Mouse (Mus musculus) liver, adult 2 months (tissue): ENCODE data around the gene Nphp4. TPM values are rescaled to one million over a fixed set of nuclear protein-coding genes. Genes with fewer than 3 reads are reported as not detected.

Experiments used
- DNase-seq: peaks from one replicate; pipeline ENCODE4 v3.0.0-alpha.2; 2011; ENCODE audit warnings: low read depth, low spot score; ENCODE audit errors: extremely low read depth
- H3K27ac ChIP-seq: fragments of 200-500 bp; replicated peaks from 2 replicates; pipeline ENCODE4 v1.5.1; 2012; ENCODE audit warnings: low read depth, mild to moderate bottlenecking, control low read depth, inconsistent platforms, low read length; ENCODE audit not compliant: insufficient read depth
- H3K27me3 ChIP-seq: fragments of 200-500 bp; 2 replicates; pipeline ENCODE4 v1.6.1; 2012; ENCODE audit warnings: mild to moderate bottlenecking, moderate library complexity, low read length, inconsistent platforms; ENCODE audit not compliant: control insufficient read depth, insufficient read depth
- H3K36me3 ChIP-seq: fragments of 200-500 bp; 2 replicates; pipeline ENCODE4 v1.6.1; 2012; ENCODE audit warnings: low read length, inconsistent platforms; ENCODE audit not compliant: control insufficient read depth, insufficient read depth
- H3K4me1 ChIP-seq: fragments of 200-500 bp; 2 replicates; pipeline ENCODE4 v1.6.1; 2011; ENCODE audit warnings: low read length; ENCODE audit not compliant: control insufficient read depth, insufficient read depth
- H3K4me3 ChIP-seq: fragments of 200-500 bp; 2 replicates; pipeline ENCODE4 v1.5.1; 2011; ENCODE audit warnings: low read depth, mild to moderate bottlenecking, control low read depth, low read length, moderate library complexity; ENCODE audit not compliant: insufficient read depth
- H3K79me2 ChIP-seq: fragments of 200-500 bp; 2 replicates; pipeline ENCODE4 v1.6.1; 2012; ENCODE audit warnings: inconsistent platforms, mild to moderate bottlenecking, low read length, moderate library complexity; ENCODE audit not compliant: control insufficient read depth, insufficient read depth
- H3K9ac ChIP-seq: fragments of 200-500 bp; 2 replicates; pipeline ENCODE4 v1.6.1; 2012; ENCODE audit warnings: low read depth, mild to moderate bottlenecking, control low read depth, inconsistent platforms, low read length
- CTCF ChIP-seq: fragments of 200-500 bp; IDR thresholded peaks from 2 replicates; pipeline ENCODE4 v1.5.1; 2011; ENCODE audit warnings: low read depth, low read length, control low read depth
- POLR2A ChIP-seq: fragments of 200-500 bp; IDR thresholded peaks from 2 replicates; pipeline ENCODE4 v1.6.1; 2011; ENCODE audit warnings: low read length, control low read depth; ENCODE audit not compliant: insufficient read depth; ENCODE audit errors: extremely low read depth
- WGBS: fragments of 180-500 bp; shearing (Covaris S2); methylation state at CpG from one replicate; pipeline ENCODE4 v1.1.7; 2018; 5-methylcytosine and 5-hydroxymethylcytosine counted together
- polyA plus RNA-seq: library from polyadenylated mRNA; depleted of rRNA; stranded (reverse); fragments of >200 nt; gene quantifications from 2 replicates; pipeline ENCODE4 v1.2.3, GENCODE M21; 2012; rRNA removed
- total RNA-seq: library from RNA; depleted of rRNA; stranded (reverse); fragments of >200 nt; gene quantifications from 2 replicates; pipeline ENCODE4 v1.2.3, GENCODE M21; 2014; rRNA removed

The Nphp4 gene
- total and polyA plus RNA-seq, 2 experiments: 0.04 TPM; not detected in 1

GRCm38 (mm10) chr4:152604285-152604684, 127.8 kb downstream of the Nphp4 start:
- WGBS: 83% methylated on average over 5 of the region's 5 CpGs
- no peak for DNase-seq
- H3K79me2 ChIP-seq: no peaks in the 10 kb centered on the region

GRCm38 (mm10) chr4:152609196-152609595, 132.7 kb downstream of the Nphp4 start:
- 72% methylated on average over 2 of the region's 2 CpGs for WGBS

More at GRCm38 (mm10) chr4:152604285-152604684, 127.8 kb downstream of the Nphp4 start:
- Histone ChIP-seq H3K4me1 (no peaks in the 10 kb centered on the region), H3K4me3 (no peak overlapping the region), H3K36me3 (no peaks in the 10 kb centered on the region), H3K27me3 (no peaks in the 10 kb centered on the region), H3K9ac (no peak overlapping the region), H3K27ac (no peak overlapping the region)
- TF ChIP-seq CTCF (no peak), POLR2A (no peak)

GRCm38 (mm10) chr4:152610026-152610425, 133.5 kb downstream of the Nphp4 start:
- no peak overlapping the region for H3K9ac ChIP-seq
- TF ChIP-seq CTCF (no peak), POLR2A (no peak)
- H3K27ac ChIP-seq: no peak overlapping the region
- H3K4me1 ChIP-seq: no peaks in the 10 kb centered on the region
- DNase-seq: no peak
- H3K79me2 ChIP-seq: no peaks in the 10 kb centered on the region
- 76% methylated on average over 9 of the region's 9 CpGs for WGBS
- no peaks in the 10 kb centered on the region for H3K27me3 ChIP-seq
- H3K4me3 ChIP-seq: no peak overlapping the region
- no peaks in the 10 kb centered on the region for H3K36me3 ChIP-seq

More at GRCm38 (mm10) chr4:152609196-152609595, 132.7 kb downstream of the Nphp4 start:
- Histone ChIP-seq H3K27me3 (no peaks in the 10 kb centered on the region), H3K4me1 (no peaks in the 10 kb centered on the region), H3K79me2 (no peaks in the 10 kb centered on the region), H3K36me3 (no peaks in the 10 kb centered on the region), H3K4me3 (no peak overlapping the region), H3K9ac (no peak overlapping the region), H3K27ac (no peak overlapping the region)
- TF ChIP-seq POLR2A (no peak), CTCF (no peak)
- DNase-seq: no peak

Other genes with a start within 250 kb of the Nphp4 start
- 0.46 and 0.54 TPM in 2 replicates for gene Gpr153, start 202.5 kb upstream of the Nphp4 start, total RNA-seq
- 0.98 and 1.1 TPM in 2 replicates for gene Gpr153, start 202.5 kb upstream of the Nphp4 start, polyA plus RNA-seq
- gene Hes3, start 185.0 kb upstream of the Nphp4 start, total RNA-seq: not detected in 2 replicates
- gene Hes3, start 185.0 kb upstream of the Nphp4 start, polyA plus RNA-seq: not detected in 2 replicates
- 13.2 and 14.9 TPM in 2 replicates for gene Icmt, start 179.5 kb upstream of the Nphp4 start, total RNA-seq
- gene Icmt, start 179.5 kb upstream of the Nphp4 start, polyA plus RNA-seq: 16.5 and 17.6 TPM in 2 replicates
- not detected in 2 replicates for gene Rnf207, start 157.7 kb upstream of the Nphp4 start, total RNA-seq
- gene Rnf207, start 157.7 kb upstream of the Nphp4 start, polyA plus RNA-seq: 0.13 TPM in 1 of 2 replicates, not detected in the other
- 170 and 199 TPM in 2 replicates for gene Rpl22, start 151.0 kb upstream of the Nphp4 start, total RNA-seq
- gene Rpl22, start 151.0 kb upstream of the Nphp4 start, polyA plus RNA-seq: 22.2 and 22.9 TPM in 2 replicates
- under 0.01 TPM in 1 of 2 replicates, not detected in the other for gene Chd5, start 138.1 kb upstream of the Nphp4 start, total RNA-seq
- not detected in 2 replicates for gene Chd5, start 138.1 kb upstream of the Nphp4 start, polyA plus RNA-seq
- 0.37 and 1.1 TPM in 2 replicates for gene Kcnab2, start 1.2 kb downstream of the Nphp4 start, total RNA-seq
- 0.59 and 0.76 TPM in 2 replicates for gene Kcnab2, start 1.2 kb downstream of the Nphp4 start, polyA plus RNA-seq